Mouse (Mus musculus) olfactory bulb, adult 2 months (tissue): ENCODE results near the gene Ear6.
"Not testable (repeated sequence)": the region's sequence is repeated elsewhere in the genome, so short reads cannot be mapped to it uniquely, and the experiment has no call there.

ENCODE experiments used
- CTCF ChIP-seq: fragments of 200-500 bp; IDR thresholded peaks from 2 replicates; pipeline ENCODE4 v1.5.1; 2012; ENCODE audit warnings: low read depth, mild to moderate bottlenecking, low read length, moderate library complexity; ENCODE audit not compliant: insufficient read depth
- POLR2A ChIP-seq: fragments of 200-500 bp; IDR thresholded peaks from 2 replicates; pipeline ENCODE4 v1.6.1; 2012; ENCODE audit warnings: mild to moderate bottlenecking, low read depth, low read length, moderate library complexity; ENCODE audit not compliant: insufficient read depth

DNA sequence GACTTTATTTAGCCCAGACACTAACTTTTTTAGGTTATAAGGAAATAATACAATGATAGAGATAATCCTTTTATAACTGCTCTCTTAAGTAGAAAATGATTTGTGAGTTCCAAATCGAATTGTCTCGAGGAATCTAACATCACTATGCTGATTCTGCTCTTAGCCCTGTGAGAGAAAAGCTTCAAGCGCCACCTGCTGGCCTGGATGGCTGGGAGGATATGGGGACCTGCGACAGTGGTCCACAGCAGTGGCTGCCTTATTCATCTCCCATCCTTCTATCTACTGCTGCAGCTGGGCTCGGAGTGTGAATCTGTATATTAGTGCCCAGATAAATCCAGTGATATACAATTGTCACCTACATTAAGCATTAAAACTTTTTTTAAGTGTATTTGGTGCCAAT, 25.7 kb upstream of the Ear6 start:
- not testable (repeated sequence) for TF ChIP-seq CTCF, POLR2A
